Mouse (Mus musculus) left cerebral cortex, postnatal 25 days (tissue): ENCODE data around the gene Robo4. TPM values are rescaled to one million over a fixed set of nuclear protein-coding genes. Genes with fewer than 3 reads are reported as not detected.

ENCODE experiments used
- DNase-seq, 2 experiments: peaks; one replicate each; pipeline ENCODE4 v3.0.0; 2022; ENCODE audit warnings: low spot score in 2 of 2, mixed read lengths in 1 of 2
- intact Hi-C: fragments of 180-260 bp; cut with DNase I; formaldehyde crosslinking; loops from one replicate; pipeline ENCODE4 v1.15.1; 2025
- total RNA-seq, 2 experiments: library from RNA; stranded (reverse); gene quantifications; 2 replicates each; pipeline ENCODE4 v1.2.3; 2021

Gene Robo4
- total RNA-seq, 2 experiments from 2014 or later: 6.7 to 7.3 TPM

DNA sequence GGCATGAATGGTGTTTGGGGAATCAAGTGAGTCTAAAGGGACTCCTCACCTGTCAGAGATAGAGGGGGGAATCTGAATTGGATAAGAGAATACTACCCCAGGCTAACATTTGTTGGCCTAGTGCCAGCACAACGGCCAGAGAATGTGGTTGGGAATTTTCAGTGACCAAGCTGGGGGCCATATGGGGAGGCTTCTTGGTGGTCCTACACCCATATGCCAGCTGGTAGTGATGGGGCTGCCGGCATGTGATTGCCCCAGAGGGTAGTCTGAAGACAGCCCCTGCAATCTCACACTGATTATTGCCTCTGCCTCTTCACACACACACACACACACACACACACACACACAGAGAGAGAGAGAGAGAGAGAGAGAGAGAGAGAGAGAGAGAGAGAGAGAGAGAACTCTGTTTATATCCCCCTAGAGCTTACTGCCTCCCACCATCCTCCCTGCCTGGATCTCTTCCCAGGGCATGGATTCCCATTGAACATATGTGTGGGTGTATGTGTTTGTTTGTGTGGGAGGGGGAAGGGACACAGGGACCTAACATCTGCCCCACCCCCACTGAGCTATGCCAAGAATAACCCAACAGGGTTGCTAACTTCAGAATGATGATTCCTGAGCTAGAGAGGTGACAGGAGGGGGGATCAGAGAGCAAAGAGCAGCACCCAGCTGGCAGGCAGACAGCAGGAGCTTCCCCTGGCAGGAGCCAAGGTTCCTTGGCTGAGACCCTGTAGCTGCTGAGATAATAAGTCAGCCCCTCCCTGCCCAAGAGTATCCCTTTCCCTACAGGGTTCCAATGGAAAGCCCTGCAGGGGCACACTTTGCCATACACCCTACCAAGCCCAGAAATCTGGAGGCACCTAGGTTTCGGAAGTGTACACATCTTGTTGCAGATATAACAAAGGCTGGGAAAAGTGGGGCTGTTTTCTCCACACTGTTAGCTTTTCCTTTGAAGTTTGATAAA, 36.4 kb downstream of the Robo4 start:
- no peak for DNase-seq
- intact Hi-C loops: loop anchor here (2.0 kb wide), 1 partner anchor 19 kb away; no protein-coding TSS in a partner anchor

DNA sequence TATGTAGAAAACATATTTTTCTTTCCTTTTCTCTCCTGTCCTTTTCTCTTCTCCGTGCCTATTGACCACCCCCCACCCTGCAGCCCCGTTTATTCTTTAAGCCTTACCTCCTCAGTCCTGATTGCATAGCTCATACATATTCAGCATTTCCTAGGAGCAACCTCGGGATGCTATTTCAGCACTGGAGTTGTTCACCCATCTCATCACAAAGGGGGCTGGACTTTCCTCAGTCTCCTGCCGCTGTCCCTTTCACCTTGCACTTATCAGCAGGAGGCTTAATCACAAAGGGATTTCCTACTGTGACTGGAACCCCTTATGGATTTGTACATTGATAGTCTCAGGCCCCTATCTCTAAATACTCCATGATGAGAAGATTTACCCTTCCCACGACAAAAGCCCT, 50.7 kb downstream of the Robo4 start:
- no peak for DNase-seq
- intact Hi-C loops: no loop called here

DNA sequence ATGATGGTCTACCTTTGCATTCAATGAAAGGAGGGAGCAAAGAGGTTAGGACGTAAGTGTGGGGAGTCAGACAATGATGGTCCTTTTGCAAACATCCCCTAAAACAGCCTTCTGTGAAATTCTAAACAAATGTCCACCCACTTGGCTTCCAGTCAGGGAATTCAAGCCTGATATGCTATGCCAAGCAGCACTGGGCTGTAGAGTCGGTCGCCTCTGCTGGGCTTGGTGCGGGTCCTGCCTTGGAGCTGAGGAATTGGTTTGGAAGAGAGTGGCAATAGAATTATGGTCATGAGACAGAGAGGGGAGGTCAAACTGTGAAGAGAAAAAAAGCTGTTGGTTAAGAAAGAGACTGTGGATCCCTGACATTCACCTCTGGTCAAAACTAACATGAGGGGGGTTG, 51.6 kb downstream of the Robo4 start:
- DNase-seq: no peak
- intact Hi-C loops: no loop called here

DNA sequence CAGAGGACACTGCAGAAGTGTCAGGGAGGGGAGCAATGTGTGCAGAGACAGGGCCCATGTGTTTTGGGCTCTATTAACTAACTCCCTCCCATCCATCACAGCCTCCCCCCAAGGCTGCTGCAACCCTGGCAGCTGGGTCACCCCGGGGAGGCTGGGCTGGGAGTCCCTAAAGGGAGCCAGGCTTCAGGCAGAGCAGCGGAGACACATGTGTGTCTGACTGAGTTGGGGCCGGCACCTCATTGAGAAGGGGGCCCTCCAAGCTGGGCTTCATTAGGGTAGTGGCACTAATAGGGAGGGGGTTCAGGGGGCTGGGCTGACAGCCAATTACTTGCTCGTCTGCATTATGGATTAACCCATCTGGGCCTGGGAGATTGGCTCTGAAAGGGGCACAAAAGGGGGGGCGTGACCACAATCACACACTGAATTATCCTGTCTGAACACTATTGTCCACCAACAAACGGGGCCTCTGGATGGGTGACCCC, 52.4 kb downstream of the Robo4 start:
- intact Hi-C loops: no loop called here
- no peak for DNase-seq

DNA sequence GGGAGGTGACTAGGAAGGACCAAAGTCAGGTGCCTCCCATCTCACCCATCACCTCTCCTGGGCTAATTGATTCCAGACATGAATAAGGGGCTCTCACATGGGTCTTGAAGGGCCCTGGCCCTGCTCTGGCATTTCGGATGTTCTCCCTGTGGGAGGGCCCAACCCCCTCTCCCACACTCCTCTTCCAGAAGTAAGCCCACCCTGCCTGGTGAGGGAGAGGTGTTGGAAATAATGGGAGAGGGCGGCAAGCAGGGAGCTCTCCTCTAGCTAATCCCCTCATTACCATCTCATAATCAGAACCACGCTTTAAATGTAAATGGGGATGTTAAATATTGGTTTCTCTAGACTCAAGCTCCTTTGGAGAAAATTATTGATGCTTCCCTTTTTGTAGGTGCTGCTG, 53.3 kb downstream of the Robo4 start:
- intact Hi-C loops: no loop called here
- no peak for DNase-seq

DNA sequence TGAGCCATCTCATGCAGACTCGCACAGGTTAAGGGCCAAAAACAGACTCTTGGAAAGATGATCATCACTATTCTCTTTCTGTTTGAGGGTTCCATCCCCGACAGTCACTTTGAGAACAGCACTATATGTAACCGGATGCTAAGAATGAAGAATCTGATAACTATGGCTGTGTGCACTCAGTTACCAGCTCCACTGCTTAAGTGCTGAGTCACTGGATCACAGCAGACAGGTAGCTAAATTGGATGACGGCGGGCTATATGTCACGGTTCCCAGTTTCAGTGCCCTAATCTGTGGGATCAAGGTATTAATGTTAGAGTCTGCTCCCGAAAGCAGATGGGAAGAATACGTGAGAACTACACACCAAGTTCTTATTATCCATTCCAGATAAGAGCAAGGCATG, 54.2 kb downstream of the Robo4 start:
- DNase-seq: no peak
- intact Hi-C loops: loop anchor here (2.0 kb wide), 1 partner anchor 17 kb away; no protein-coding TSS in a partner anchor

DNA sequence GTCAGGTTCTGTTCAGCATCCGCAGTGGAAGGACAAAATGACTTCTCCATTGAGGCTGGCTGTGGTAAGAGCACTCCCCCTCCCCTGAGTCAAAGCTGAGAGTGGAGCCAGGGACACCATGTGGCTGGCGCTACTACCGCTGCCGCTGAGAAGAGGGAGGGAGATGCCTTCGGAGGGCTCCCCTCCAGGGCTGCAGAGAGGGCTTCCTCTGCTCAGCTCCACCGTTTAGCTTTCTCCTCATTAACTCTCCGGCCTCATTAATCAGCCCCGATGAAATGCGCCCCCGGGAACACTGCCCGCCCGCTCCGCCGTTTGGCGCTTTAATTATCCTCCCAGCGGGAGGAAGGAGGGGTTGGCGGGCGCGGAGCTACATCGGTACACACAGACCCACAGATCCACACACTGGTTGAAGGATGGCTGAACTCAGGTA, 54.8 kb downstream of the Robo4 start:
- DNase-seq: peak; percentile 51 to 67
- intact Hi-C loops: loop anchor here (2.0 kb wide), 1 partner anchor 18 kb away; no protein-coding TSS in a partner anchor

DNA sequence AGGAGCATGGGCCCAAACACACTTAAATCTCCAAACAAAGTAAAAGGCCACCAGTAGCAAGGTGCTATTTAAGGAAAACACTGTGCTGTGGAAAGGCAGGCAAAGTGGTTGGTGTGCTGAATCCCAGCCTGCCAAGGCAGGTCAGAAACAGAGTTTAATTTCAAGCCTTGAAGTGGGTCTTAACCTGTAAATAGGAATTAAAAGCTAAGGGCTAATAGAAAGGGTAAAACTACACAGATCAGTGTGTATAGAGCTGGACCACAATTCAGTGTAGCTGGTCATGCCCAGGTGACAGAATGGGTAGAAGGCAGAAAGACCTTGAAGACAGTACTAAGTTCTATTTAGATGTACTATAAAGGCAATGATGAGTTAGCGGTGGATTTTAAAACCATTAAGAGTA, 55.5 kb downstream of the Robo4 start:
- no peak for DNase-seq
- intact Hi-C loops: loop anchor here (2.0 kb wide), 1 partner anchor 18 kb away; no protein-coding TSS in a partner anchor

DNA sequence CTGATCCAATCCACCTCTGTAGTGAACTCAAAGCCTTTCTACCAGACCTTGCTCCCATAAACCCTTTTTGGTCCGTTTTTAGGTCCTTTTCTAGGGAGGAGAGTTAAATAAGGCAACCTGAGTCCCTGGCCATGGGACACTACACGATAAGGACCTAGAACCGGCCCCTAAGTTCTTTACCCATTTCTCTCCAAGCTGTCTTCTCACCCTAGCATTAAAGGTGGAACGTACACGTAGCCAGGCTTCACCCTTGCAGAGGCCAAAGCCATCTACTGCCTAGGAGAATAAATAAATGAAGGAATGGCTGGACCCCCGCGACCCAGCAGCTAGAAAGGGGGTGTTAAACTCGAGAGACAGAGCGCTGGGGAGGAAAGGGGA, 58.0 kb downstream of the Robo4 start:
- intact Hi-C loops: loop anchor here (2.0 kb wide), 2 partner anchors 29 to 85 kb away; no protein-coding TSS in a partner anchor

DNA sequence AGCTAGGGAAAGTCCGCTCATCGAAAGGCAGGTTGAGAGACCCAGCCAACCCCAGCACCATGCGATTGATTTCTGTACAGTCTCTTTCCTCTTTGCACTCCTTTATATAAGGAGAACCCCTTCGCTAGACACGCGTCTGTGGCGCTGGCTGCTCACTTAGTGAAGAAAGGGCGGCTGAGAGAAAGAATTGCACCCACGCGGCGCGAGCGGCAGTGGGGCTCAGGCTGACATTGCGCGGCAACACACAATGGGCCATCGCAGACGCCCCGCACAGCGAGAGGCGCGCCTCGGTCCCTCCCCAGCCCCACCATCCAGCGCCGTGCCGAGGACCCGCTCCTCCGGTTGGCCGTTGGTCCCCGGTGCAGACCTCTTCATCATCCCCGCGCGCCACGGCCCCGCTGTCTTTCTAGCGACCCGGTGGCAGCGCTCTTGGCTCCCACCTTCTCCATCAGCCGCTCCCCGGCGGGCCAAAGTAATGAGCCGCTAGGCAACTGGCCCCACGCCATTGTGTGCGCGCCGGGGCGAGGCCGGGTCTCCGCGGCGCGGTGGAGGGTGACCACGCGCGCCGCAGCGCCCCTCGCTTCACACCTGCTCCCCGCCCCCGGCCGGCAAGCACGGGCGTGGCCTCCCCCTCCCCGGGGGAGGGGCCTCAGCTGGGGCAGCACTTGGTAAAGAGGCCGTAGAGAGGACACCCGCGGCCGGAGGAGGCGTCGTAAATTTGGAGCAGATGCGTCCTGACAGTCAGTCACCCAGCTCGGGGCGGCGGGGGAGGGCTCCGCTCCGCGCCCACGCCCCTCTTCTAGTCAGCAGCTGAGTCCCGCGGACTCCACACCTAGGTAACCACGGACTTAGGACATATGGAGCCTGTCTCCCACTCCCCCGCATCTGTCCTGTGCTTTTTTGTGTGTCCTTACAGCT, 58.6 kb downstream of the Robo4 start:
- intact Hi-C loops: loop anchor here (2.0 kb wide), 2 partner anchors 30 to 84 kb away; no protein-coding TSS in a partner anchor
- DNase-seq: peak; percentile 55 to 65

More for the DNA sequence above, 58.0 kb downstream of the Robo4 start:
- no peak for DNase-seq

DNA sequence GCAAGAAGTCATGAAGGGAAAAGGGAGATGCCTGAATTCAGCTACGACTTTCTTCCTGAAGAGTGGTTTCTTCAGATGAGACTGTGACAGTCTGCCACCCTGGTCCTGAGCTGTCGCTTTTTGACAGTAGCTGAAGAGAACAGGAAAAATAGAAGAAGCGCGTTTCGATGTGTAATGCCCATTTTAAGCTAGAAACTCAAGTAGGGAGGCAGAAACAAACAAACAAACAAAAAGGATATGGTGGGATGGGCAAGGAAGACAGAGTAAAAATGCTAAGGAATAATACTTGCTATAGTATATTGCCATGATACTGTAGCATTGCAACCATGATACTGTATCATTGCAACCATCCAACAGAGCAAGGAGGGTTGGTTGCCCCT, 59.3 kb downstream of the Robo4 start:
- intact Hi-C loops: loop anchor here (2.0 kb wide), 2 partner anchors 30 to 84 kb away; no protein-coding TSS in a partner anchor
- DNase-seq: no peak

DNA sequence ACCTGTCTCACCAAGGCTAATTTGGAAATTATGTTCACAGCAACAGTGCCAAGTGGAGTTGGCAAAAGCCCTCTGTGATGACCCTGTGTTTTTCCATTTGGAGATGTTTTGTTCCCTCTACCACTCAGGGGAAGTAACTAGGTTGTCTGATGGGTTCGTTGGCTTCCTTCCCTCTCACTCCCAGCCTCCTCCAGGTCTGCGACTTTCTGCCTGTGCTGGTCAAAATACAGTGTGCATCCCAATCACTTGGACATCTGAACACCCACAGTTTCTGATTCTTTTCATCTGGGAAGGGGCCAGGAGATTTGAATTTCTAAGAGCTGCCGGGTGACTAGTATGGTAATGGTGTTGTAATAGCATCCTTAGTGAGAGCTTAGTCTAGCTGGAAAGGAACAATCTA, 59.9 kb downstream of the Robo4 start:
- DNase-seq: no peak
- intact Hi-C loops: loop anchor here (2.0 kb wide), 2 partner anchors 31 to 83 kb away; no protein-coding TSS in a partner anchor

DNA sequence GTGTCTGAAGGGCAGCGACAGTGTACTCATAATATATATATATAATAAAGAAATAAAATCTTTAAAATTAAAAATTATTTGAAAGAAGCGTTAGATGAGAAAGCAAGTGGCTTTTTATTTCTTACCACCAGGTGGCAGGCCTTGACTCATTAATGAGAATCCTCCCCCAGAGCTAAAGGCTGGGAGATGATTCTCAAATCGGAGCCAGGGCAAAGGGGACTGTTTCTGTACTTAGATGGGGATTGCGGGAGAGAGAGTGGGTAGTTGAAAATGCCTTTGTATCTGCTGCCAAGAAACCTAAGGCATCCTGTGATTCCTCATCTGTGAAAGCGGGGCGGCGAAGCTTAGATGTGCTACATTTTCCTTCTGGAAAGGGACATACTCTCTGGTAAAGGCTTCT, 61.1 kb downstream of the Robo4 start:
- DNase-seq: peak in 1 of 2 experiments; percentile 67
- intact Hi-C loops: loop anchor here (1.0 kb wide), 1 partner anchor 155 kb away; no protein-coding TSS in a partner anchor

Other genes with a start within 250 kb of the Robo4 start
- 1 to 10 TPM; 8.9 to 9.4 TPM for gene Tmem218, start 193.7 kb upstream of the Robo4 start, total RNA-seq
- gene Slc37a2, start 146.2 kb upstream of the Robo4 start, total RNA-seq: 1 to 10 TPM; 1.4 to 2.1 TPM
- gene Ccdc15, start 53.5 kb upstream of the Robo4 start, total RNA-seq: 1 to 10 TPM; 1.5 to 2.2 TPM
- gene Hepacam, start 34.5 kb upstream of the Robo4 start, total RNA-seq: 10 to 100 TPM; 56.9 to 63.7 TPM
- gene Robo3, start 31.3 kb downstream of the Robo4 start, total RNA-seq: 10 to 100 TPM; 33.4 to 33.6 TPM
- 10 to 100 TPM; 20.9 to 23.0 TPM for gene Msantd2, start 87.4 kb downstream of the Robo4 start, total RNA-seq
- gene Esam, start 126.2 kb downstream of the Robo4 start, total RNA-seq: 10 to 100 TPM; 20.2 to 21.6 TPM
- 1 to 10 TPM; 3.5 to 4.4 TPM for gene Vsig2, start 137.4 kb downstream of the Robo4 start, total RNA-seq
- gene Nrgn, start 151.0 kb downstream of the Robo4 start, total RNA-seq: 1,000 to 10,000 TPM; 2,274 to 2,374 TPM
- gene Siae, start 153.8 kb downstream of the Robo4 start, total RNA-seq: 10 to 100 TPM; 20.3 to 24.2 TPM
- 1 to 10 TPM; 1.1 to 1.7 TPM for gene Spa17, start 211.8 kb downstream of the Robo4 start, total RNA-seq